In genomic region chr8:11263848-11264247, GRCm38 (mm10) we compare ENCODE assay signal across 26 mouse cellular contexts. TPM values are rescaled to one million over a fixed set of nuclear protein-coding genes. Genes with fewer than 3 reads are reported as not detected.
A peak's percentile ranks its signal among the peaks of the same experiment; 100 is the strongest.
DNase-seq lines count a peak whose midpoint lies in the region; ATAC-seq and TF ChIP-seq lines count a peak whose summit lies in the region.
"Had no signal": no experiment of that assay in that cellular context is flagged by ENCODE, and none has a peak within 500 bp of the region (broad histone marks: within the 10 kb centered on the region; RNA-seq: fewer than 3 reads in every experiment).

No protein-coding gene starts in this region.

- H3K27ac ChIP-seq in heart, adult 2 months: peak overlapping the region; percentile 13
- H3K27ac ChIP-seq in kidney, postnatal 0 days: peak overlapping the region; percentile 54; the same call in 1 of the 2 replicates
- H3K27ac ChIP-seq in kidney, embryonic 16.5 days (ENCODE audit: low read length): no peak overlapping the region
- H3K27ac ChIP-seq in hindbrain, embryonic 14.5 days: no peak overlapping the region
- H3K27ac ChIP-seq: embryonic facial prominence, embryonic 12.5 days; embryonic facial prominence, embryonic 15.5 days; forebrain, embryonic 12.5 days; forebrain, embryonic 15.5 days; heart, embryonic 10.5 days; hindbrain, embryonic 15.5 days had no signal

- H3K27me3 ChIP-seq in heart, adult 2 months (ENCODE audit: control insufficient read depth, insufficient read depth, low read length): no peaks in the 10 kb centered on the region
- no peaks in the 10 kb centered on the region for H3K27me3 ChIP-seq in kidney, postnatal 0 days (ENCODE audit: insufficient read depth, low read length)
- H3K27me3 ChIP-seq in kidney, embryonic 16.5 days (ENCODE audit: insufficient read depth, low read length): no peaks in the 10 kb centered on the region
- no peaks in the 10 kb centered on the region for H3K27me3 ChIP-seq in Patski
- no peaks in the 10 kb centered on the region for H3K27me3 ChIP-seq in hindbrain, embryonic 14.5 days (ENCODE audit: control insufficient read depth, insufficient read depth, low read length)
- H3K27me3 ChIP-seq: embryonic facial prominence, embryonic 12.5 days; embryonic facial prominence, embryonic 15.5 days; forebrain, embryonic 12.5 days; forebrain, embryonic 15.5 days; hindbrain, embryonic 15.5 days had no signal

- no peak overlapping the region for H3K9ac ChIP-seq in heart, adult 2 months (ENCODE audit: low read depth, low read length)
- H3K9ac ChIP-seq in kidney, postnatal 0 days (ENCODE audit: low read depth, low read length): no peak overlapping the region
- no peak overlapping the region for H3K9ac ChIP-seq in kidney, embryonic 16.5 days (replicated peaks; ENCODE audit: low read length)
- no peak overlapping the region for H3K9ac ChIP-seq in hindbrain, embryonic 14.5 days
- H3K9ac ChIP-seq: embryonic facial prominence, embryonic 12.5 days; embryonic facial prominence, embryonic 15.5 days; forebrain, embryonic 12.5 days; forebrain, embryonic 15.5 days; hindbrain, embryonic 15.5 days had no signal

- TF ChIP-seq EP300 in heart, adult 2 months (IDR thresholded peaks at IDR 0.05; ENCODE audit: insufficient read depth, low read depth, low read length): no peak

- peaks cover 45% of the 10 kb centered on the region for H3K4me1 ChIP-seq in heart, adult 2 months (ENCODE audit: control insufficient read depth, insufficient read depth, low read length)
- H3K4me1 ChIP-seq in kidney, postnatal 0 days (replicated peaks; ENCODE audit: insufficient read depth, low read length): peaks cover 50% of the 10 kb centered on the region
- H3K4me1 ChIP-seq in kidney, embryonic 16.5 days (ENCODE audit: insufficient read depth, low read length): peaks cover 54% of the 10 kb centered on the region
- H3K4me1 ChIP-seq in hindbrain, embryonic 14.5 days (replicated peaks; ENCODE audit: control insufficient read depth, insufficient read depth, low read length): no peaks in the 10 kb centered on the region
- H3K4me1 ChIP-seq: forebrain, embryonic 12.5 days; forebrain, embryonic 15.5 days; hindbrain, embryonic 15.5 days had no signal

- H3K36me3 ChIP-seq in heart, adult 2 months (ENCODE audit: control insufficient read depth, insufficient read depth, low read length): peaks cover 58% of the 10 kb centered on the region
- H3K36me3 ChIP-seq in kidney, postnatal 0 days (ENCODE audit: insufficient read depth, low read length): peaks cover 13% of the 10 kb centered on the region; the same call in 1 of the 2 replicates
- H3K36me3 ChIP-seq in kidney, embryonic 16.5 days (ENCODE audit: insufficient read depth, low read length): peaks cover 16% of the 10 kb centered on the region
- no peaks in the 10 kb centered on the region for H3K36me3 ChIP-seq in hindbrain, embryonic 14.5 days (replicated peaks; ENCODE audit: control insufficient read depth, insufficient read depth)
- H3K36me3 ChIP-seq: embryonic facial prominence, embryonic 12.5 days; embryonic facial prominence, embryonic 15.5 days; forebrain, embryonic 12.5 days; forebrain, embryonic 15.5 days; hindbrain, embryonic 15.5 days had no signal

- H3K9me3 ChIP-seq in kidney, postnatal 0 days (replicated peaks; ENCODE audit: low read length): no peaks in the 10 kb centered on the region
- no peaks in the 10 kb centered on the region for H3K9me3 ChIP-seq in kidney, embryonic 16.5 days (ENCODE audit: low read length)
- no peaks in the 10 kb centered on the region for H3K9me3 ChIP-seq in hindbrain, embryonic 14.5 days (ENCODE audit: control insufficient read depth, low read length)
- H3K9me3 ChIP-seq: embryonic facial prominence, embryonic 12.5 days; embryonic facial prominence, embryonic 15.5 days; forebrain, embryonic 12.5 days; forebrain, embryonic 15.5 days; heart, embryonic 10.5 days; hindbrain, embryonic 15.5 days had no signal

- peaks cover 1% of the 10 kb centered on the region for H3K79me2 ChIP-seq in heart, adult 2 months (replicated peaks; ENCODE audit: control insufficient read depth, insufficient read depth, low read length)

- no peak overlapping the region for H3K4me3 ChIP-seq in heart, adult 2 months
- H3K4me3 ChIP-seq in kidney, postnatal 0 days (replicated peaks; ENCODE audit: low read depth, low read length): no peak overlapping the region
- no peak overlapping the region for H3K4me3 ChIP-seq in kidney, embryonic 16.5 days (ENCODE audit: low read length)
- no peak overlapping the region for H3K4me3 ChIP-seq in hindbrain, embryonic 14.5 days (replicated peaks; ENCODE audit: low read length)
- H3K4me3 ChIP-seq: embryonic facial prominence, embryonic 12.5 days; embryonic facial prominence, embryonic 15.5 days; erythroblast, embryonic 14.5 days; forebrain, embryonic 12.5 days; forebrain, embryonic 15.5 days; heart, embryonic 10.5 days; hindbrain, embryonic 15.5 days had no signal

- no peak for DNase-seq in heart, adult 2 months
- DNase-seq in heart, adult 8-10 months (ENCODE audit: low spot score): no peak
- no peak for DNase-seq in kidney, postnatal 0 days (ENCODE audit: low spot score)
- DNase-seq in Patski (ENCODE audit: low read depth, low spot score): peak; percentile 50
- DNase-seq in cerebellum, postnatal 25 days: no peak
- DNase-seq in hindbrain, embryonic 14.5 days (ENCODE audit: low spot score): no peak
- DNase-seq: adrenal gland, adult 8-10 months; adrenal gland, postnatal 25 days; cerebellum, adult 18-20 months; cerebellum, adult 9-10 months; cerebellum, postnatal 14 days; gastrocnemius, postnatal 14 days; heart, adult 11 months; heart, postnatal 4 days had no signal

- no peak for TF ChIP-seq POLR2A in heart, adult 2 months (IDR thresholded peaks at IDR 0.05; ENCODE audit: insufficient read depth, low read depth, low read length)

- intact Hi-C loops in heart, adult 2 months (cut with DNase I): no loop called here

- 50% methylated on average over 6 of the region's 6 CpGs for WGBS in heart, adult 2 months
- WGBS in kidney, postnatal 0 days: 64% methylated on average over 6 of the region's 6 CpGs
- WGBS in kidney, embryonic 16.5 days: 74% methylated on average over 6 of the region's 6 CpGs
- WGBS in hindbrain, embryonic 14.5 days: 86% methylated on average over 6 of the region's 6 CpGs

- POLR2A ChIA-PET in Patski (lab: Charles Lee): no interaction called here

- H3K4me2 ChIP-seq in kidney, postnatal 0 days (ENCODE audit: low read length): no peak overlapping the region
- no peak overlapping the region for H3K4me2 ChIP-seq in kidney, embryonic 16.5 days (replicated peaks; ENCODE audit: low read depth, low read length)
- no peak overlapping the region for H3K4me2 ChIP-seq in hindbrain, embryonic 14.5 days (replicated peaks)
- H3K4me2 ChIP-seq: embryonic facial prominence, embryonic 12.5 days; embryonic facial prominence, embryonic 15.5 days; forebrain, embryonic 12.5 days; forebrain, embryonic 15.5 days; hindbrain, embryonic 15.5 days had no signal

- CTCF ChIA-PET in Patski (lab: Charles Lee): interaction anchor here (1.1 to 1.4 kb wide), 2 partner anchors 10 to 72 kb away, joined by 3 to 4 read pairs; no protein-coding TSS in a partner anchor

- TF ChIP-seq CTCF in heart, adult 2 months (IDR thresholded peaks at IDR 0.05): no peak
- TF ChIP-seq CTCF in kidney, postnatal 0 days (IDR thresholded peaks at IDR 0.05; ENCODE audit: low read depth): no peak
- no peak for TF ChIP-seq CTCF in Patski (IDR thresholded peaks at IDR 0.05)

- no peak for ATAC-seq in kidney, postnatal 0 days (replicated peaks; ENCODE audit: low FRiP score, low read depth)
- no peak for ATAC-seq in kidney, embryonic 16.5 days (ENCODE audit: low FRiP score, low TSS enrichment)
- ATAC-seq in Patski: peak; percentile 56
- no peak for ATAC-seq in hindbrain, embryonic 14.5 days (ENCODE audit: low FRiP score)
- ATAC-seq: activated CD4-positive, CD25-positive, alpha-beta regulatory T cell, adult 4 months; CD4-positive, CD25-positive, alpha-beta regulatory T cell, adult 4 months; forebrain, embryonic 15.5 days; intestine, postnatal 0 days had no signal

- in situ Hi-C loops in Patski (cut with MboI; ENCODE audit: low pct_unique_long_range_greater_than_20kb): loop anchor here (5.0 kb wide), 1 partner anchor 48 kb away; the partner anchor contains the start of genes Col4a1 and Col4a2

RNA-seq across cellular contexts. Expression of gene Col4a2, which starts 48.8 kb away (rescaled TPM):
- total RNA-seq in heart, adult 2 months (2021): 100 to 1,000 TPM; 139 to 172 TPM
- 104 and 139 TPM in 2 replicates for polyA plus RNA-seq in heart, adult 2 months (2012; rRNA removed)
- 100 to 1,000 TPM in 3 of 4 experiments, 10 to 100 TPM in 1; 93.1 to 141 (median 113) TPM for total RNA-seq in heart, adult 8-10 months (2022)
- 139 and 140 TPM in 2 replicates for polyA plus RNA-seq in kidney, postnatal 0 days (2015; fragmentation: Nextera tagmentation; extraction: Ambion mirVana)
- 121 and 126 TPM in 2 replicates for polyA plus RNA-seq in kidney, embryonic 16.5 days (2015; fragmentation: Nextera tagmentation; extraction: Ambion mirVana)
- 206 TPM for polyA plus RNA-seq in Patski (2021)
- 41.6 and 46.4 TPM in 2 replicates for polyA plus RNA-seq in hindbrain, embryonic 14.5 days (2014; fragmentation: Nextera tagmentation; extraction: Ambion mirVana)
- polyA plus RNA-seq: activated CD4-positive, CD25-positive, alpha-beta regulatory T cell, adult 4 months; CD4-positive, CD25-positive, alpha-beta regulatory T cell, adult 4 months had no signal

RNA-seq across cellular contexts. Expression of gene Col4a1, which starts 48.8 kb away (rescaled TPM):
- 100 to 1,000 TPM; 221 to 311 TPM for total RNA-seq in heart, adult 2 months (2021)
- 258 and 384 TPM in 2 replicates for polyA plus RNA-seq in heart, adult 2 months (2012; rRNA removed)
- 100 to 1,000 TPM; 136 to 221 (median 183) TPM for total RNA-seq in heart, adult 8-10 months (2022)
- polyA plus RNA-seq in kidney, postnatal 0 days (2015; fragmentation: Nextera tagmentation; extraction: Ambion mirVana): 305 and 310 TPM in 2 replicates
- 382 and 440 TPM in 2 replicates for polyA plus RNA-seq in kidney, embryonic 16.5 days (2015; fragmentation: Nextera tagmentation; extraction: Ambion mirVana)
- polyA plus RNA-seq in Patski (2021): 336 TPM
- polyA plus RNA-seq in hindbrain, embryonic 14.5 days (2014; fragmentation: Nextera tagmentation; extraction: Ambion mirVana): 121 and 135 TPM in 2 replicates
- total RNA-seq: MEL had no signal
- polyA plus RNA-seq: activated CD4-positive, CD25-positive, alpha-beta regulatory T cell, adult 4 months had no signal

Comparison
In these comparisons a context has a peak if more than half of its experiments do, and no peak if none do; other contexts are left out.
1. H3K27ac ChIP-seq: peak in heart, adult 2 months (single experiment) and kidney, postnatal 0 days (single experiment); none in kidney, embryonic 16.5 days (single experiment) and hindbrain, embryonic 14.5 days (single experiment).